Mouse (Mus musculus) ES-Bruce4 (cell line): ENCODE measurements around the gene Susd2.

Source experiments
- CTCF ChIP-seq: IDR thresholded peaks from one replicate; pipeline ENCODE4 v1.8.1; 2011; ENCODE audit warnings: low read depth, low read length
- EP300 ChIP-seq: IDR thresholded peaks from 2 replicates; pipeline ENCODE4 v1.6.1; 2011; ENCODE audit warnings: low read depth, low read length; ENCODE audit not compliant: insufficient read depth
- POLR2A ChIP-seq: IDR thresholded peaks from one replicate; pipeline ENCODE4 v1.8.1; 2011; ENCODE audit warnings: low read length; ENCODE audit not compliant: insufficient read depth

- no peak for TF ChIP-seq CTCF
- TF ChIP-seq POLR2A: no peak
- no peak for TF ChIP-seq EP300
These were observed 55.5 kb downstream of the Susd2 start for GRCm38 (mm10) chr10:75588336-75588735.
